Mouse (Mus musculus) brain, embryonic 14.5 days (tissue): Measurements from ENCODE around the gene Hemgn.

ENCODE experiments used
- CTCF ChIP-seq: fragments of 200-500 bp; IDR thresholded peaks from 2 replicates; pipeline ENCODE4 v1.5.1; 2012; ENCODE audit warnings: inconsistent platforms, mild to moderate bottlenecking, moderate library complexity, borderline replicate concordance; ENCODE audit not compliant: insufficient read depth, insufficient read length; ENCODE audit errors: extremely low read depth
- POLR2A ChIP-seq: fragments of 200-500 bp; IDR thresholded peaks from 2 replicates; pipeline ENCODE4 v1.6.1; 2012; ENCODE audit warnings: mild to moderate bottlenecking, inconsistent platforms, borderline replicate concordance; ENCODE audit not compliant: poor library complexity, insufficient read depth, insufficient read length, severe bottlenecking; ENCODE audit errors: extremely low read depth

GRCm38 (mm10) chr4:46347580-46348515, 65.5 kb downstream of the Hemgn start:
- TF ChIP-seq POLR2A (no peak), CTCF (no peak)
